Mouse (Mus musculus) frontal cortex, postnatal 36 days (tissue): Measurements from ENCODE around the gene Gm26602.

Experiments used
- DNase-seq, 2 experiments: peaks; one replicate each; pipeline ENCODE4 v3.0.0; 2022; ENCODE audit warnings: low spot score in 2 of 2

Gm26602 gene

GRCm38 (mm10) chr10:79910556-79910955, at the start of gene Gm26602:
TSS of gene Gm26602 (plus strand) at chr10:79910856.
- DNase-seq: no peak

GRCm38 (mm10) chr10:79861230-79862048, 49.2 kb upstream of the Gm26602 start:
- DNase-seq: no peak

DNA sequence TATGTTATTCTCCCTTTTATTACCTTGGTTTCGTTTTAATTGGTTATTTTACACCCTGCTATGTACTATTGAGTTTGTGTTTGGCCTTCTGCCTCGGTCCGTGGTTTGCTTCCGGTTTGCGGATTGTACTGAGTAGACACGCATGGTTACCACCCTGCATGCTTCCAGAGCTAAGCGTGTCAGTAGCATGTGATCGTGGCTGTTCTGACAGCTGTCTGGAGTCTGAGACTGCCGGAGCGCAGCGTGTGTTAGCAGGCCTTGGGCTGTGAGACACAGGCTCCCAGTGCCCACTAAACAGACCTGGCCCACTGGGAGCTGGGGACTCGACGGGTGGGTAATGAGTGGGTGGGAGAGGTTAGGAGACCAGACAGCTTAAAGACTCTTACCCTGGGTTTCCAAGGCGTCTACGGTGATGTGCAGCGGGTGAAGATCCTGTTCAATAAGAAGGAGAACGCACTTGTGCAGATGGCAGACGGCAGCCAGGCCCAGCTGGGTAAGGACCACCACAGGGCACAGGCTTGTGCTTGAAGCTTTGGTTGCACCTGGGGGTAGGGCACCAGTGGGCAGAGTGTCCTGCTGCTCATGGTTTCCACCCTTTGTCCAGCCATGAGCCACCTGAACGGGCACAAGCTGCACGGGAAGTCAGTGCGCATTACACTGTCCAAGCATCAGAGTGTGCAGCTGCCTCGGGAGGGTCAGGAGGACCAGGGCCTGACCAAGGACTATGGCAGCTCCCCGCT, 48.4 kb upstream of the Gm26602 start:
- DNase-seq: no peak

- DNase-seq: no peak
Measured at GRCm38 (mm10) chr10:79862925-79863324, 47.7 kb upstream of the Gm26602 start.

GRCm38 (mm10) chr10:79864351-79865188, 46.1 kb upstream of the Gm26602 start:
- DNase-seq: no peak

DNA sequence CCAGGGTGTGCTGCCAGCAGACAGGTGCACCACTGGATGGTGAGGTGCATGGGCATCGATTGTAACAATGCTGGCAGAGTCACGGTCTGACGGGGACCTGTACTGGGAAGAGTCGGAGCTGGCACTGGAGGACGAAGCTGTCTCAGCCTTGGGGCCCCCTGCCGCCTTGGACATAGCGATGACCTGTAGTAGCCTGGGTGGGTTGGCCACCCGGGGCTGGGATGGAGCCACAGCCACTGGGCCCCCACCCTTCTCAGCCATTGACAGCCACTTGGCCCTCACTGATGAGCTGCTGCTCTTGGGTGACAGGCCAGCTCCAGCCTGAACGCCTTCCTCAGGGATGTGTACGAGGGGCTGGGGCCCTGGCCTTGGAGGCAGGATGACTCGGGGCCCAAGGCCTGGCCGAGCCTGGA, 45.5 kb upstream of the Gm26602 start:
- no peak for DNase-seq

- DNase-seq: no peak
Measured at GRCm38 (mm10) chr10:79865801-79866295, 44.8 kb upstream of the Gm26602 start.

DNA sequence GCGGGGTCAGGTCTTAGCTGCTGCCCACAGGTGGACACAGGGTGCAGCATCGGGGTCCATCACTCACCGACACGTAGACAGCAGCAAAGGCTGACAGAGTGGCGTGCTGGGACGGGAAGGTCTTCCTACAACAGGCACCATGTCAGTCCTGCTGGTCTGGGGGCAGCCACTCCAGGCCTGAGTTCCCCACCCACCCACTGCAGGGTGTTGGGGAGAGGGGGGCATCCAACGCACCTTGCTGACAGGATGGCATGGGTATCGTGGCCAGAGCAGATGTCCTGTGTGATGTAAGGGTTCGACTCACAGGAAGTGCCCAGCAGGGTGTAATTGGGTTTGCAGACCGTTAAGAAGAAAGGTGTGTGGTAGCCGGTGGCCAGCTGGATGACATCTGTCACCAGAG, 44.1 kb upstream of the Gm26602 start:
- DNase-seq: no peak

GRCm38 (mm10) chr10:79871845-79872244, 38.8 kb upstream of the Gm26602 start:
- no peak for DNase-seq

GRCm38 (mm10) chr10:79872862-79873261, 37.8 kb upstream of the Gm26602 start:
- DNase-seq: no peak

DNA sequence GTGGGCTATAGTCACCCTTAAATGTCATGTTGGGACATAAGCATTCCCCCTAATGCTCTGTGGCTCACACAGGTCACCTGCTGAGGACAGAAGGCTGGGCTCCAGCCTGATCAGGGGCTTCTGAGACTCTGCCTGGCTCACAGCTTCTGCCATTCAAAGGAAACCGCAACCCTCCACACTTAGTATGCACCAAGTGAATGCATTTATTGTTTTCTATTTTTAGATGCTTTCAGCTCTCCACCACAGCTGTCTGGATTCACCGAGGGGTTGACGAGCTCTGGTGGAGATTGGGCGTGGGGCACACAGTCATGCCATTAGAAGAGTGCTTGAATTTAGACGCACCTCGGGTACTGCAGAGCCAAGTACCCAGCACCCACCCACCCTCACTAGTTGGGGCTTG, 37.3 kb upstream of the Gm26602 start:
- no peak for DNase-seq

- DNase-seq: no peak
Measured at GRCm38 (mm10) chr10:79873715-79874289, 36.9 kb upstream of the Gm26602 start.

DNA sequence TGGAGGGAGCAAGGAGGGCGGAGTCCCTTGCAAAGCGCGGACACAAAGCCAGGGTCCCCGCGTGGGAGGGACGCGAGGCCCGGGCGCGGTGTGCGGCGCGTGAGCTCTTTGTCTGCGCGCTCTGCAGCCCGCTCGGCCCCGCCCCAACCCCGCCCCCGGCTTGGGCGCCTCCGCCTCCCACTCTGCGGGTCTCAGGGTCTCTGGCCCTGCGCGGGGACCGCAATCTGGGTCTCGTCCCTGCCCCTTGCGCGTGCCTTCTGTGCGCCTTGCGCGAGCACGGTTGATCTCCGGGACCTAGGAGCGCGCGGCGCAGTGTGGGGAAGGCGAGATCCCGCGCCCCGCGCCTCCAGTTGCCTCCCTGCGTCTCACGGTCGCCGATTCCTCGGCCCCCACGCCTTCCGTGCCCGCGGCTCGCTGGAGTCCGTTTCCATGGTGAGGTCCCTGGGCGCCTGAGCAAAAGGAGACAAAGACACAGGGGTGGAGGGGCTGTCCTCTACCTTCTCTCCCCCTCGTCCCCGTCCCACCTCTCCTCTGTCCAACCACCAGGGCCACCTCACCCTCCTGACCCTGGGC, 36.3 kb upstream of the Gm26602 start, which contains the start of the genes Prtn3 and Plppr3:
Gene Prtn3, plus strand, starts transcription at position 187 of the 573 bp plus-strand sequence.
Gene Plppr3, minus strand, starts transcription at position 345 of the 573 bp plus-strand sequence.
- no peak for DNase-seq

DNA sequence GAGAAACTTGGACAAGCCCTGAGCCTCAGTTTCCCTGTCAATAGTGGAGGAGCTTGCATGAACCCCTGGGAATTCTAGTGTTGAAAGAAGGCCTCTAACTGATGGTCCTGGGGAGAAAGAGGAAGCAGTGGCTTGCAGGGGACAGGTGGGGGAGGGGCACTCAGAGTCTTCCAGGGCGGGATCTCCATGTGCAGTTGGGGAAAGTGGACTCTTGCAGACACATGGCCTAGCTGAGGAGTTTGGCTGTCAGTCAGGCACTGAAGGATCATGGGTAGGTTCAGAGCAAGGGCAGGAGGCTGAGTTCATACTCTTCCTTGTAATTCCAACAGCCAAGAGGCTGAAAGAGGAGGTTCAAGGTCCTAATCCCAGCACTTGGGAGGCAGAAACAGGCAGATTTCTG, 33.5 kb upstream of the Gm26602 start:
- DNase-seq: no peak

- DNase-seq: no peak
Measured at GRCm38 (mm10) chr10:79877757-79878156, 32.9 kb upstream of the Gm26602 start.

GRCm38 (mm10) chr10:79879527-79879926, 31.1 kb upstream of the Gm26602 start:
- DNase-seq: no peak

DNA sequence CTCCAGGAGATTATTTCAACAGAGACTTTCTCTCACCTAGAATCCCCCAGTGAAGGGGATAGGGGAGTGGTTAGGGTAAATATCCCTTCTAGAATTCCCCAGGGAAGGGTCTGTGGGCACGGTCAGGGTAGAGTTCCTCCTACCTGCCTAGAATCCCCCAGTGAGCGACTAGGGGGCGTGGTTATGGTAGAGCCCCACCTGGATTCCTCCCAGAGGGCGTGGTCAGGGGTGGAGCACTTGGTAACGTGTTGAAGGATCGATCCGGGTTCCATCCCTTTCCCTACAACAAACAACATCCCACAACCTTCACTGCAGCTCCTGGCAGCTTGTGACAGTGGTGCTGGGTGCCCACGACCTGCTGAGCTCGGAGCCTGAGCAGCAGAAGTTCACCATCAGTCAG, 29.9 kb upstream of the Gm26602 start:
- no peak for DNase-seq

DNA sequence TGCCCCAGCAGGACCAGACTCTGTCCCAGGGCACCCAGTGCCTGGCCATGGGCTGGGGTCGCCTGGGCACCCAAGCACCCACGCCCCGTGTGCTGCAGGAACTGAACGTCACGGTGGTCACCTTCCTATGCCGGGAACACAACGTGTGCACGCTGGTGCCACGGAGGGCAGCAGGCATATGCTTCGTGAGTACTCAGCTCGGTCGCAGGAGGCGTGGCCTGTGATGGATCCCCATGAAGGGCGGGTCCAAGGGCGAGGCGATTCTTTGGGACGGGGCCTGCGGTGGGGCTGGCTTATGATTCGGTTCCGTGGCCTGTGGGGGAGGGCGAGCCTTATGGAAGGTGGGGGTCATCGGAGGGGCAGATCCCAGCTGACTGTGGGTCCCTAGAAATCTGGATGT, 28.7 kb upstream of the Gm26602 start:
- DNase-seq: no peak

DNA sequence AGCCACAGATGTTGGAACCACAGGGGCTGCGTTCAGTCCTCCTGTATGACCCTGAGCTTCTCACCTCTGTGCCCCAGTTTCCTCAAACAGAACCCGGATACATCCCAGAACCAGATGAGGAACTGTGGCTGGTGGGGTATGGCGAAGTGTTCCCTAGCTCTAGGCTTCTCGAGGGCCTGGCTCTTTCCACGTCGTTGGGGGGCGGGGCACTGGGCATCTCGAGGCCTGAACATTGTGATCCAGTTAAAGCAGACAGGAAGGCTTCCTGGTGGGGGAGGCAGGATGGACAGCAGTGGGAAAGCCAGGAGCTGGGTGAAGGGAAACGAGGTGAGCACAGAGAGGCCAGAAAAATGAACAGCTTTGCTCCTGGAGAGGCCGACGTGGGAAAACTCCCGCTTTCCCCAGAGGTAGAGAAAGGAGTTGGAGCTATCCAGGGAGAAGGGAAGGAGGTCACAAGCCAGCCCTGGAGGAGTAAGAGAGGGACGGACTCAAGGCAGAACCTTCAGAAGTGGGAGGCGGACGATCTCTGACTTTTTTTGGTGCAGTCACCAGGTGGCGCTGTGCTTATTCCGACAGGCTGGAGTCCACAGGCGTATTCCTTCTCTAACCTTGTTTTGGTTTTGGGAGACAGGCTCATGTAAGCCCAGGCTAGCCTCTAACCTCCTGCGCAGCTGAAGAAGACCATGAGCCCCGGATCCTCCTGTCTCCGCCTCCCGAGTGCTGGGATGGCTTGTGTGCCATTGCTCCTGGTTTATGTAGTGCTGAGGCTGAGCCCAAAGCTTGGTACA, 27.2 kb upstream of the Gm26602 start:
- peak; percentile 80 to 86 for DNase-seq

- no peak for DNase-seq
Measured at GRCm38 (mm10) chr10:79884446-79884845, 26.2 kb upstream of the Gm26602 start.
